In genomic region chr6:134632756-134633155, GRCm38 (mm10) we compare ENCODE assay signal across 8 mouse cellular contexts. TPM values are rescaled to one million over a fixed set of nuclear protein-coding genes. Genes with fewer than 3 reads are reported as not detected.
DNase-seq lines count a peak whose midpoint lies in the region; ATAC-seq and TF ChIP-seq lines count a peak whose summit lies in the region.

No protein-coding gene starts in this region.

- in situ Hi-C loops in ES-E14 (cut with MboI; ENCODE audit: low sequenced_read_pairs in 2 of 2, unreplicated experiment in 2 of 2): no loop called here

- intact Hi-C loops in left cerebral cortex, postnatal 14 days (cut with DNase I): no loop called here

- ATAC-seq in hindbrain, embryonic 12.5 days (ENCODE audit: low FRiP score): no peak
- no peak for ATAC-seq in liver, embryonic 16.5 days (ENCODE audit: low read depth)
- no peak for ATAC-seq in megakaryocyte, adult 5-6 weeks (ENCODE audit: poor library complexity, severe bottlenecking)

- H3K36me3 ChIP-seq in ES-E14 (ENCODE audit: control insufficient read depth, insufficient read depth, low read length, poor library complexity, severe bottlenecking): no peaks in the 10 kb centered on the region
- no peaks in the 10 kb centered on the region for H3K36me3 ChIP-seq in hindbrain, embryonic 12.5 days
- no peaks in the 10 kb centered on the region for H3K36me3 ChIP-seq in liver, embryonic 16.5 days (ENCODE audit: control insufficient read depth, insufficient read depth)

- H3K4me3 ChIP-seq in cerebellum, adult 2 months (replicated peaks; ENCODE audit: insufficient read depth, low read depth, low read length): peak overlapping the region; percentile 68
- peak overlapping the region; percentile 62 to 82; a peak in 3 of 4 replicates for H3K4me3 ChIP-seq in ES-E14 (ENCODE audit: insufficient read depth in 1 of 2, low read depth in 1 of 2, low read length in 2 of 2, poor library complexity in 1 of 2, severe bottlenecking in 1 of 2)
- H3K4me3 ChIP-seq in hindbrain, embryonic 12.5 days: peak overlapping the region; percentile 44
- H3K4me3 ChIP-seq in liver, embryonic 16.5 days (ENCODE audit: low read depth, low read length): no peak overlapping the region

- WGBS in cerebellum, adult 2 months: 29% methylated on average over 5 of the region's 5 CpGs
- WGBS in hindbrain, embryonic 12.5 days: 51% methylated on average over 5 of the region's 5 CpGs
- 55% methylated on average over 5 of the region's 5 CpGs for WGBS in liver, embryonic 16.5 days (ENCODE audit: insufficient replicate concordance)

- no peak for TF ChIP-seq POLR2A in cerebellum, adult 2 months (IDR thresholded peaks at IDR 0.05; ENCODE audit: borderline replicate concordance, insufficient read depth, low read length)

- peak overlapping the region; percentile 78 for H3K4me2 ChIP-seq in hindbrain, embryonic 12.5 days (replicated peaks)
- peak overlapping the region; percentile 70 for H3K4me2 ChIP-seq in liver, embryonic 16.5 days (ENCODE audit: low read depth, low read length)

- H3K4me1 ChIP-seq in cerebellum, adult 2 months (ENCODE audit: control insufficient read depth, insufficient read depth, low read length): peaks cover 4% of the 10 kb centered on the region; the same call in 1 of the 2 replicates
- no peaks in the 10 kb centered on the region for H3K4me1 ChIP-seq in ES-E14 (ENCODE audit: control insufficient read depth in 2 of 2, insufficient read depth in 2 of 2, low read length in 2 of 2, poor library complexity in 1 of 2)
- peaks cover 10% of the 10 kb centered on the region for H3K4me1 ChIP-seq in hindbrain, embryonic 12.5 days
- H3K4me1 ChIP-seq in liver, embryonic 16.5 days (ENCODE audit: control insufficient read depth, low read depth, low read length): no peaks in the 10 kb centered on the region

- H3K9ac ChIP-seq in ES-E14 (ENCODE audit: insufficient read depth, low read depth, low read length, poor library complexity, severe bottlenecking): 0 out of 2 replicates have a peak overlapping the region, but pooled peaks have one; percentile 42
- peak overlapping the region; percentile 51; the same call in 1 of the 2 replicates for H3K9ac ChIP-seq in hindbrain, embryonic 12.5 days
- H3K9ac ChIP-seq in liver, embryonic 16.5 days (ENCODE audit: low read depth, low read length): no peak overlapping the region

- no peaks in the 10 kb centered on the region for H3K27me3 ChIP-seq in cerebellum, adult 2 months (ENCODE audit: control insufficient read depth, insufficient read depth, low read length)
- H3K27me3 ChIP-seq in hindbrain, embryonic 12.5 days: peaks cover 31% of the 10 kb centered on the region
- H3K27me3 ChIP-seq in liver, embryonic 16.5 days (ENCODE audit: control insufficient read depth, insufficient read depth, low read depth, low read length): peaks cover 19% of the 10 kb centered on the region

- H3K9me3 ChIP-seq in ES-E14 (ENCODE audit: control insufficient read depth, insufficient read depth, low read depth, low read length): no peaks in the 10 kb centered on the region
- H3K9me3 ChIP-seq in hindbrain, embryonic 12.5 days (replicated peaks): no peaks in the 10 kb centered on the region
- H3K9me3 ChIP-seq in liver, embryonic 16.5 days (replicated peaks; ENCODE audit: control insufficient read depth, low read length): no peaks in the 10 kb centered on the region

- peak in 1 of 2 experiments; percentile 20 for DNase-seq in cerebellum, adult 2 months
- DNase-seq in cerebellum, postnatal 25 days: no peak
- DNase-seq in ES-E14 (ENCODE audit: low read depth, low spot score): no peak
- DNase-seq in left cerebral cortex, adult 9 months (ENCODE audit: low spot score in 2 of 2): no peak
- no peak for DNase-seq in left cerebral cortex, postnatal 14 days (ENCODE audit: low spot score in 2 of 2)

- H3K27ac ChIP-seq in cerebellum, adult 2 months (ENCODE audit: insufficient read depth, low read length): peak overlapping the region; percentile 80
- no peak overlapping the region for H3K27ac ChIP-seq in ES-E14 (ENCODE audit: insufficient read depth, low read depth, low read length, poor library complexity, severe bottlenecking)
- H3K27ac ChIP-seq in hindbrain, embryonic 12.5 days: no peak overlapping the region
- H3K27ac ChIP-seq in liver, embryonic 16.5 days (ENCODE audit: low read length): no peak overlapping the region

- TF ChIP-seq CTCF in cerebellum, adult 2 months (IDR thresholded peaks at IDR 0.05; ENCODE audit: borderline replicate concordance, insufficient read depth, low read depth, low read length): no peak

TF ChIP-seq in ES-E14, 5 proteins besides CTCF, POLR2A, EP300 and RAD21:
- TF ChIP-seq MAFK (IDR thresholded peaks at IDR 0.05; ENCODE audit: insufficient read depth, low read depth, low read length) (no peak), ZC3H11A (IDR thresholded peaks at IDR 0.05; ENCODE audit: borderline replicate concordance, low read depth, low read length) (no peak), HCFC1 (IDR thresholded peaks at IDR 0.05; ENCODE audit: borderline replicate concordance, insufficient read depth, low read length) (no peak), ZNF384 (IDR thresholded peaks at IDR 0.05; ENCODE audit: low read depth, low read length) (no peak), CHD2 (IDR thresholded peaks at IDR 0.05; ENCODE audit: low read depth, low read length) (no peak)

RNA-seq across cellular contexts. Expression of gene Mansc1, which starts 0.5 kb away (rescaled TPM):
- 8.5 and 9.1 TPM in 2 replicates for polyA plus RNA-seq in cerebellum, adult 2 months (2012; rRNA removed)
- 0.58 and 1.3 TPM in 2 replicates for total RNA-seq in ES-E14 (2012; rRNA removed)
- polyA plus RNA-seq in hindbrain, embryonic 12.5 days (2016; fragmentation: Nextera tagmentation; extraction: Ambion mirVana): 1.3 and 1.6 TPM in 2 replicates
- polyA plus RNA-seq in liver, embryonic 16.5 days (2015; fragmentation: Nextera tagmentation; extraction: Ambion mirVana): 0.78 and 0.80 TPM in 2 replicates
- 1.6 and 4.0 TPM in 2 replicates for total RNA-seq in megakaryocyte, adult 5-6 weeks (2015)
- 0.81 and 1.5 TPM in 2 replicates for total RNA-seq in megakaryocyte, adult 5-6 weeks (2017)
- total RNA-seq in left cerebral cortex, postnatal 14 days (2021): 1 to 10 TPM; 7.5 to 7.8 TPM

RNA-seq across cellular contexts. Expression of gene Borcs5, which starts 6.6 kb away (rescaled TPM):
- 38.1 and 39.9 TPM in 2 replicates for polyA plus RNA-seq in cerebellum, adult 2 months (2012; rRNA removed)
- total RNA-seq in ES-E14 (2012; rRNA removed): 8.7 and 10.1 TPM in 2 replicates
- polyA plus RNA-seq in hindbrain, embryonic 12.5 days (2016; fragmentation: Nextera tagmentation; extraction: Ambion mirVana): 37.8 and 38.5 TPM in 2 replicates
- 6.4 and 8.2 TPM in 2 replicates for polyA plus RNA-seq in liver, embryonic 16.5 days (2015; fragmentation: Nextera tagmentation; extraction: Ambion mirVana)
- total RNA-seq in megakaryocyte, adult 5-6 weeks (2015): 13.9 and 15.3 TPM in 2 replicates
- 11.6 and 15.5 TPM in 2 replicates for total RNA-seq in megakaryocyte, adult 5-6 weeks (2017)
- total RNA-seq in left cerebral cortex, postnatal 14 days (2021): 10 to 100 TPM; 28.3 to 30.9 TPM
